Mouse (Mus musculus): ENCODE data around the gene Cd1d1.
"Not testable (repeated sequence)": the region's sequence is repeated elsewhere in the genome, so short reads cannot be mapped to it uniquely, and the experiment has no call there.

DNA sequence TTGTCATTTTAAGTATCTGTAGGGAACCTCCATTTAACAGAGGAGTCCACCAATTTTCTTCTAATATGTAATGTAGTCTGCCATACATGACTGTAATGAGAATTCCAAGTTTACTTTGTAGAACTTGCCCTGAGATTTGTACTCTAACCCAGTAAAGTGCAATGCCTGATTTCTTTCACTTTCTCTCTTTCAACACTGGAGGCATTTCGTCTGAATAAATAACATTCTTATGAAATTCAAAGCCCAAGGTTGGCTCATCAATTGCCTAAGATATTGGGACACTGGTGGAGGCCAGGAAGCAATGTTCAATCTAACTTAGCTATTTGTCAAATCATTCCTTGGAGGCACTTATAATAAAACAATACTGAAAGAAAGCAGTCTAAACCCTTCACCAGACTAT lies 9.0 kb upstream of the Cd1d1 start:
- TF ChIP-seq CTCF (IDR thresholded peaks at IDR 0.05; ENCODE audit: low read depth, low read length); GATA1 (IDR thresholded peaks at IDR 0.05; ENCODE audit: borderline replicate concordance, low read length): not testable (repeated sequence)

Data from G1E (cell line).